Mouse (Mus musculus) thymus, postnatal 10 days (tissue): ENCODE measurements around the gene Fchsd2.
A peak's percentile ranks its signal among the peaks of the same experiment; 100 is the strongest.

Experiments
- DNase-seq, 2 experiments: peaks; one replicate each; pipeline ENCODE4 v3.0.0; 2021; ENCODE audit warnings: low spot score in 2 of 2

Gene Fchsd2

DNA sequence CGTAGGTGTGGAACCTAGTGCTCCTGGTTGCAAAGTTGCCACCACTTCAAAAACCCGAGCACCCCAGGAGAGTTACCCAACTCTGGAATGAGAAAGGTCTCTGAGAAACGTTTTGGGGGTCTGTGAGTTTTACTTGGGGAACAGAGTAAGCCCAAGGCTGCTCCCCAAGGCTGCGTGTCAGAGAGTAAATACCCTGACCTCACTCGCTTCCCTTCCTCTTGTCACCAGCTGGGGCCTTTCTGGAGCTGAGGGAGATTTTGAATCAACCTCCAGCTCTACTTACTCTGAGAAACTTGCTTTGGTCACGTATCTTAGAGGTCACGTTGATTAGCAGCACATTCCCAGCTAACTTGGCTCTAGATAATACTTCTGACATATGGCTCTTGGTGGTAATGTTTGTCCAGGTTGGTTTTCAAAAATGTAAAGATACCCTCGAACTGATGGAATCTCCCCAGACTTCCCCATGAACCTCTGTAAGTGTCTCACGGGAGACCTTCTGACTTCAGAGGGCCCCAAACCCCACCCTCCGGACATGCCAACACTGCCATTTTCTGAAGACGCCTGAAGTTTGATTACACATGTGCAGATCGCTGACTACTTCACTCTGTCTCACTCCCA is 20.4 kb upstream of the Fchsd2 start:
- no peak for DNase-seq

DNA sequence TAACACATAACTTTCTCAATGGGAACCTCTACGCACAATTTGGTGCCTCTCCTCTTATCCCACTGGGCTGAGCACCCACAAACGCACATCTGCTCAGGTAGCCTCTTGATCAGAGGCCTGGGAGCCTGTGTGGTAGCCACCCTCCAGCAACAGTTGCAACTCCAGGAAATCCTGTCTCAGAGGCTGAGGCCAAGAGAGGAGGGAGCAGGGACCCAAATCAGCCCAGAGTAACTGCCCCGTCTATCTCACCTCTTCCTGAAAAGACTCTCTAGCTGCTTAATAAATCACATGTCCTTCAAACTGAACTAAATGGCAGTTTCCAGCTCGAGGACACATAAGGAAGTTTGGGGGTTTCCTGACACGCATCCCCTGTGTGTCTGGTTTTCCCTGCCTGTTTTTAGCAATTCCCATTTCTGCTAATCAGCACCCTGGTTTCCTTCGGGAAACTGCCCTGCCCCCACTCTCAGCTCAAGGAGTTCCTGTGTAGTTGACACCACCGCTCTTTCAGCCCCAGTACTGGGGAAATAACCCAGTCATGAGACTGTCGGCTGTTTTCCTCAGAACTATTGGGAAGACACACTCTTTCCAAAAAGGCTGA is 18.4 kb upstream of the Fchsd2 start:
- DNase-seq, result no peak

DNA sequence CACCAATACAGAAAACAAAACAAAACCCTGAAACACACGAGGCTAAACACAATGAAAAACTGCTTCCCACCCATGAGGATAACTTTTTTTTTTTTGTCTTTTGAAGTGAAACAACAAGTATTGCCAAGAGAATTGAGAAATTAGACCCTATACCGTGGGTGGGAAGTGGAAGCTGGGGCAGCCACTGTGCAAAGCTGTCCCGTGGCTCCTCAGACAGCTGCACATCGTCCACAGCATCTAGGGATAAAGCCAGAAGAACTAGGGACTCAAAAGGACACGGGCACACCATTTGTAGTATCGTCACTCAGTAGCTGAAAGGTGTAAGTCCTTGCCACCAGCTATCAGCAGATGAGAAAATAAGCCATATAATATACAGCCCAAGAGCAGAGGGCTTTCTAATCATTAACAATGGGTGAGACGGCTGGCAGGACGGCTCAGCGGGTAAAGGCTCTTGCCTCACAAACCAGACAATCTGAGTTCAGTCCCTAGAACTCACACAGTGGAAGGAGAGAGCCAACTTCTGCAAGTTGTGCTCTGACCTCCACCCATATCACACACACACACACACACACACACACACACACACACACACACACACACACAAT is 9.0 kb upstream of the Fchsd2 start:
- DNase-seq, result no peak

DNA sequence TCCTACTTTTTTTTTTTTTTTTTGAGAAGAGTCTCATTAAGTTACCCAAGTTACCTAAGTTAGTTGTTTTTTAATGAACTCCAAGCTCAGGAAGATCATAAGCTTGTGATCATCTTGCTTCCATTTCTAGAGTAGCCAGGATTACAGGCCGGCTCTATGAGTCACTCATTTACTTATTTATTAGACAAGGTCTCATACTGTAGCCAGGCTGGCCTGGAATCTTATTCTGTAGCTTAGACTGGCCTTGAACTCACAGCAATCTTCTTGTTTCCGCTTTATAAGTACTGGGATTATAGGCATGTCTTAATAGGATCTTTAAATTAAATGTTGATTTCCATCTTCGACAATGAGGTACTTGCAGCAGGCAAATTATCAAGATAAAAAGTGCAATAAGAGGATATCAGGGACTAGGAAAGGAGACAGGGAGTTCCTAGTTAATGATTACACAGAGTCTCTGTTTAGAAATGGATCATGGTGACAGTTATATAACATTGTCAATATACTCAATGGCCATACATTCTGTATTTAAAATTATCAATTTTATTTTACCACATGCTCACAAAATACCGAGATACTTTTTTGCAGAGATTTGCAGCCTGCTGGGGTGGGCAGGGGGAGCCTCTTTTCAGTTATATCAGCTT is 7.7 kb upstream of the Fchsd2 start:
- DNase-seq, result no peak

DNA sequence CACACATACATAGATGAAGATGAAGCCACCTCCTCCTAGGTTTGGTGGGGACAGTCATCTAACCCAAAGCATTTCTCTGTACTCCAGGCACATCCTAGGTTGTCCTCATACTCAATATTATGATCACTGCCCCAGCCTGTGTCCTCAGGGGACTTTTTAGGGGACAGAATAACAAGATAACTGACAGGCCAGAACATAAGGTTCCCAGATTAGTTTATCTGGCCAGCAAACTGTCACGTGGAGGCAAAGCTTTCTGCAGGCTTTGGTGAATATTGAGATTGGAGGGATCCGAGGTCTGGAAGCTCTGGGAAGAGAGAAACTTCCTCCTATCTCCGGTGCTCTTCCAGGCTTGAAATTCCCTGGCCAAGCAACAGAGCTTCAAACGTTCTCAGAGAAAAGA is 6.9 kb upstream of the Fchsd2 start:
- no peak for DNase-seq

DNA sequence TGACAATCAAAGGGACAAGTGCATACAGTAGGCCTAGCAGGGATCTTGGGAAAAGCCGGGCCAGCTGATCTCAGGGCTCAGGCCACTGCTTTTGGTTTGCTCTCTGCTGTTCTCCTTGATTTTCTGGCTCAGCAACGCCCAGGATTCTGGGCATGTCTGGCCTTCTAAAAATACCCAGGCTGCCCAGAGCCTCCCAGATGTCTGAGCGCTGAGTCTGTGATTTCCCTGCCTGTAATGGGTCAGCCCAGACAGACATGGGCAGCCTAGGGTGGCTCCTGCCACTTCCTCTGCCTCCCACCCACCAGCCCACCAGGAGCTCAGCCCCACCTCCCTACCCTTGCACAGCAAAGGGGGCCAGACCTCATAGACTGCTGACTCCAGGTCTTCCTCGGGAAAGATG is 4.0 kb upstream of the Fchsd2 start:
- no peak for DNase-seq

DNA sequence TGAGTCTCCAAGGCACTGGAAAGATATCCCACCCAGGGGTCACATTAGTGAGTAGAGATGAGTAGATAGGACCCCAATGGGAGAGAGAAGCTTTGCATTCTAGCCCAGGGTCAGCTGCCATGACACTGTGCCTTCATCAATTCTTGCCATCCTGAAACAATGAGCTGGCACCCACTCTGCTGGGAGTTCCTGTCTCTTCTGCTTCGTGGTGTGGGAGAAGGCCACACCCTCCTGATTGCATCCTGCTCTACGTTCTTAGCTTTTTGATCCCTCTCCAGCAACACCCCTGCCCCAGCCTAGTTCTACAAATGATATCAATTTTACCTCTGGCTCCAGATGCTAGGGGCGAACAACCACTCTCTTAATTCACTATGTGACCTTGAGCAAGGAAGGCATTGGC is 3.4 kb upstream of the Fchsd2 start:
- DNase-seq, result no peak

DNA sequence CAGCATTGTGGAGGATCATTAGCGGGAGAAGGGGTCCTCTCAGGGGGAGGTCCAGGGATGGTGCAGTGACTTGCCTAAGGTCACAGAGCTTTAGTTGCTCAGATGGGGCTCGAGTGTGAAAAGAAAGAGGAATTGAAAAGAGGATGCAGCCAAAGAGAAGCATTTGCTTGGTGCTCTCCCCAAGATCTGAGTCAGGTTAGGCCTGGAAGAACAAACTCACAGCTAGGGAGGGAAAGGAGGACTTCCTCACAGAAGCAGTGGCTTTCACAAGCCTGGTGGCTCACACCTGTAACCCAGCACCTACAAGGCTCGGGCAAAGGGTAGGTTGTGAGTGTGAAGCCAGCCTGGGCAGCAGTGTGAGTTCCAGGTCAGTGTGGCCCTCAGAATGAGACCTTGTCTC is 568 bp downstream of the Fchsd2 start:
- DNase-seq, result peak in 1 of 2 experiments; percentile 29

DNA sequence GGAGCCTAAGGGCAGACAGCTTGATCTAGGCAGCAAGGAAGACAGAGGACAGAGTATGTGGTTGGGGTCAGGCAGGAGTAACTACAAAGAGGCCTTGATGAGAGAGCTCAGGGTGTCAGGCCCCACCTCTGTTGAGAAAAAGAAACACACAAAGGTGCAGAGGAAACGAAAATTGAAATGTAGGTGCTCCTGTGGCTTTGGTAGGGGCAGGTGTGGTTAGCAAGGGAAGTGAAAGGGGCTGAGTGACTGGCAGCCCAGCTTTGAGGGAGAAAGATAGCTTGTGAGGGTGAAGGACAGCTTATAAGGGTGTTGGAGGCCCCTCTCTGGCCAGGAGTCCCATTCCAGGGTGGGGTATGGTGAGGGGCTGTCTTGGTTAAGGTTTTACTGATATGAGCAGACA is 2.1 kb downstream of the Fchsd2 start:
- DNase-seq, result peak; percentile 43 to 61

DNA sequence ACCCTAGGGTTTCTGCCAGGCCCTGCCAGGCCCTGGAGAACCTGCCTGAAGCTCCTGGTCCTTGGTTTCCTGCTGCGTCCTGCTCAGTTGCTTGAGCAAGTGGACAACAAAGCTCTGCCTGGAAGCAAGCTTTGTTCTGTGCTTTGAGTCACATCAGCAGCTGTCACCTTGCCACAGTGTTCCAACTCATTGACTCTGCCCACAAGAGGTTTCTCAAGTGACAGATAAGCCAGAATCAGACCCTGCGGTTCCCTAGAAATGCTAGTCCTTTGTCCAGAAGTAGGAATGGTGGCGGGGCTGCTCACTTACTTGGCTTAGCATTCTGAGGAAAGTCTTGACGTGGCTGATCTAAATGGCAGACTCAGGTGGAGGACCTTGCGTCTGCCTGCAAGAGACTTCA is 2.9 kb downstream of the Fchsd2 start:
- DNase-seq, result no peak

DNA sequence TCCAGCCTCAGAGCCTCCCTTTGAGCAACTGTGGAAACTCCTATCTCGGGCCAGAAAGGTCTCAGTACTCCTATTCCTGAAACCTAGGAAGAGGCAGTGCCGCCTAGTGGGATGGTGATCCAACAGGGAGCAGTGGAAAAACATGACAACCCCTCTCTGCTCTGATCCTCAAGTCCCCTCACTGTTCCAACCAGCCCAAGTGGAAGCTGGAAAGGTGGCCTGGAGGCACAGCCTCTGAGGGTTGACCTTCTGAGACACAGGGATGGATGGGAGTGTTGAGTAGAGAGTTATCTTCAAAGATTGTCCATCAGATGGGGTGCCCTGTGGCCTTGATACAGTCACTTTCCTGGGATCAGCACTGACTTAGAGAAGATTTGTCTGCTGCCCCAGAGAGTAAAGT is 3.9 kb downstream of the Fchsd2 start:
- DNase-seq, result no peak

DNA sequence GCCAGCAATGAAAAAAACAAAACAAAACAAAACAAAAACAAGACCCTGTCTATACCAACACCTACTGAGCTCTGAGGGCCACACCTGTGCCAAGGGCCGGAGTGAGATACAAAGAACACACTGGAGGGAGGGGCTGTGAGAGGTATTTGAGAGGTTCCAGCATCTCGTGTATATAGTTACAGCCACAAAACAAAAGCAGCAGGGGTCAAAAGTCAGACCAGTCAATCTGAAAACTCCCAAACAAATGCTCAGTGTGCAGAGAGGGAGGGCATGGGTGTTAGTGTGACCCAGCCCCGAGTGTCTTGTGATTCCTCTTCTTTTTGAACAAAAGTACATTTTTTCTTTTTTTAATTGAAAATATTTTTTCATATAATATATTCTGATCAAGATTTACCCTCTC is 4.4 kb downstream of the Fchsd2 start:
- DNase-seq, result no peak

DNA sequence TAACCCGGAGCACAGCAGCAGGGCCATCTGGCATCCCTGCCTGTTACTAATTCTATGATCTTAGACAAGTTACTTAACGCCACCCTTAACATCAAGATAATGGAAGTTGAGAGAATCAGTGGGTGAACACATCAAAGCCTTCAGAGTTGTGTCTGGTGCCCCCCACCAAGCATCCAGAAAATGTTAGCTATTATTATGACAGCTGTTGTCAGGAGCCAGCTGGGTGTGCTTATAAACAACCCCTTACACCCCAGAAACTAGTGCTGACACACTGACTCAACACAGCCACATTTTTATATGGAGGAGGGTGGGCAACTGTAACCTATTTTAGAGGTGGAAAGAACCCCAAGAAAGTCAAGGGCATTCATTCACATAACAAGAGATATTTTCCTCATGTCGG is 7.3 kb downstream of the Fchsd2 start:
- DNase-seq, result no peak

DNA sequence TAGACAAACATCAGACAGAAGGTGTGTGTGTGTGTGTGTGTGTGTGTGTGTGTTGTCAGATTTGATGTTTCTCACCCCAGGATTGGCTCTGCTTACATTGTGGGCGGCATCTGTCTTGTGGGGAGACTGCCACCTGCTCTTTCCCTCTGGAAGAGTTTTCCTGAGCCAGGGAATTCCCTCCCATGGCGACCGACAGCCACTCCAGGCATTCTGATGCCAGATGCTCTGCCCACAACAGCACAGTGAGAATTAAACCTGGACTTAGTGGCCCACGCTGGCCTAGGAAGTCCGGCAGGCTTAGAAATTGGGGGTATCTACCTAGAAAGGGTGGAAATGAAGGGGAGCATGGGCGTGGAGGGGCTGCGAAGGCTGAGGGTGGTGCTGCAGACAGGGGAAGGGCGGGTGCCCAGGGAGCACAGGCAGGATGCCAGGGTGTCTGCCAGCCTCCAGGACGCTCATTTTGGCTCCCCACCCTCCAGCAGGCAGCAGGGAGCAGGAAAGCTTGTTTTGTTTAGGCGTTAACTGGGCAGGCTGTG is 8.6 kb downstream of the Fchsd2 start:
- no peak for DNase-seq

DNA sequence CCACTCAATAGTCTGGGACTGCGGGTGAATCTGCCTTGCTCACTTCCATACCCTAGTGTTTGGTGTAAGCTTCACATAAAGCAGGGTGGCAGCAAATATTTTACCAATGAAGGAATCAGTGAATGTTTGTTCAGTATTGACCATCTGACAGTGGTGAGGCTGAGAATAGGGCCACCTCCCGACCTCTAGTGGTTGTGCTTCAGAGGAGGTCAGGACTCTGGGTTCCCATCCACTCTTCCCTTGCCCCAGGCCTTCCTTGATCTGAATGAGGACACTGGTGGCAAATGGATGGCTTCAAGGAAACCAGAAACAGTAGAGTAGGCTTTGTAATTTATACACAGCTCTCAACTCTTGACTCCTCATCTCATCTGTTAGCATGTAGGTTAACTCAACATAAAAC is 14.0 kb downstream of the Fchsd2 start:
- no peak for DNase-seq

DNA sequence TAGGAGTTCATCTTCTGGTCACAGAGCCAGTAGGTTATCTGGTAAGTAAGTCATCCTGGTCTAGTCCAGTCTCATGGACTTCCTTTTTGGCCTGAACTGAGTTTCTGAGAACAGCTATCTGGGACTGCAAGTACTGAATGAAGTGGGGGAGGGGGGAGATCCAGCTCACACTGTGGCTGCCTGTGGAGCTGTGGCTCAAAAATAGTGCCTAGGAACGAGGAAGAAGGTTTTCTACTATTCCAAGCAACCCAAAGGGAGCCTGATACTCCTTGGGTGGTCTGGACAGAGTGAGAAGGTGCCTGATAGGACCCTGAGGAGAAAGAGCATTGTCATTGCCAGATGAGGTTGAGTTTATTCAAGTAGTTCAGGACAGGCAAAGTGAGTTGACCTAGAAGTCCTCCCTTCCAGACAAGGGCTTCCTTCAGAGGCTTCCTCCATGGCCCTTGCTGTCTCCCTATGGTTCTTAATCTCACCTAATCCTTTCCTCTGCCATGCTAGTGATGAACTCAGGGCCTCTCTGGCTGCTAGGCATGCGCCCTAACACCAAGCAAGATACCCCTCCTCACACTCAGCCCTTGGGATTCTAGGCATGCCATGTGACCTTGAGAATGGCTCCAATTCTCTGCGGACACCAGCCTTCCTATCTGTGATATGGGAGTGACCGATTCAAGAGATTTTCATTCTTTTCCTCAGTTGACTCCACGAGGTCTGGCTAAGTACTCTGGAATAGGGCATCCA is 14.6 kb downstream of the Fchsd2 start:
- DNase-seq, result peak in 1 of 2 experiments; percentile 10

DNA sequence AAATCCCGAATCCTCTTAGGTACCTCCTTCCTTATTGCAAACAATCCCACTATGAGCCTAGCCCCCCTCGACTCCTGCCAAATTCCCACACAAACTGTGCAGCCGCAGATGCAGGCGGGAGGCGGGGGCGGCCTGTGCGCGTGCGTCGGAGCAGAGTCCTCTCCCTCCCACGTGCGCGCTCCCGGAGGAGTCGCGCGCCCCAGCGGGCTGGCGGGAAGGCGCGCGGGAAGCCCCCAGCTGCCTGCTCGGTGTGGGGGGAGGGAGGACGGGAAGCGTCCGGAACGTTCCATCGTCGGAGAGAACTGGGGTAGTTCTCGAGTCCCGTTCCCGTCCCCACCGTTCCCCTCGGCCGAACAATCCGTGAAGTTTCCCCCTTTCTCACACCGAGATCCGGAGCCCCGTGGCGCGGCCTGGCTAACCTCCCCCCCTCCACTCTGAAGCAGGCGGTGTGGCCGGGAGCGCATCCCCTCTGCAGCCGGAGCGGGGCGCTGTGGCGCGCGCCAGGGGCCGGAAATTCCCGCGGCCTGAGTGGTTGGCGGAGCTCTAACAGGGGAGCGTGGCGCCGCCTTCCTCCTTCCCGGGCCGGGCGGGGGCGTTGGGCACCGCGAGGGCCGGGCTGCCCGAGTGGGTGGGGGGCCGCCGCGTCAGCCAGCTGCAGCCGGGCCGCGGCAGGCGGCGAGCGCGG is 15.4 kb downstream of the Fchsd2 start:
- peak; percentile 98 to 99 for DNase-seq

DNA sequence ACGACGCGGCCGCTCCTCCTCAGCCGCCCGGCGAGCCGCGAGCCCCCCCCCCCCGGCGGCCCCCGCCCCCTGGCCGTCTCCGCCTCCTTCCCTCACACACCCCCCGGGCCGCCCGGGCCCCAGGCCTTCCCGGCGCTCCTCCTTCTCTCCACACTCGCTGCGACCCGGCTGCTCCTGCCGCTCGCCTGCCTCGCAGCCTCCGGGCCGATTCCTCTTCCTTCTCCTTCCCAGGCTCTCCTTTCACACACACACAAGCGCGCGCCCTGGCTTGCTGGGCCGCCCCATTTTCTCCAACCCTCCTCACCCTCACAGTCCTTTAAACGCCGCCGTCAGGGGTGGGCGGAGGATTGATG is 16.0 kb downstream of the Fchsd2 start:
- DNase-seq, result peak; percentile 55 to 63

DNA sequence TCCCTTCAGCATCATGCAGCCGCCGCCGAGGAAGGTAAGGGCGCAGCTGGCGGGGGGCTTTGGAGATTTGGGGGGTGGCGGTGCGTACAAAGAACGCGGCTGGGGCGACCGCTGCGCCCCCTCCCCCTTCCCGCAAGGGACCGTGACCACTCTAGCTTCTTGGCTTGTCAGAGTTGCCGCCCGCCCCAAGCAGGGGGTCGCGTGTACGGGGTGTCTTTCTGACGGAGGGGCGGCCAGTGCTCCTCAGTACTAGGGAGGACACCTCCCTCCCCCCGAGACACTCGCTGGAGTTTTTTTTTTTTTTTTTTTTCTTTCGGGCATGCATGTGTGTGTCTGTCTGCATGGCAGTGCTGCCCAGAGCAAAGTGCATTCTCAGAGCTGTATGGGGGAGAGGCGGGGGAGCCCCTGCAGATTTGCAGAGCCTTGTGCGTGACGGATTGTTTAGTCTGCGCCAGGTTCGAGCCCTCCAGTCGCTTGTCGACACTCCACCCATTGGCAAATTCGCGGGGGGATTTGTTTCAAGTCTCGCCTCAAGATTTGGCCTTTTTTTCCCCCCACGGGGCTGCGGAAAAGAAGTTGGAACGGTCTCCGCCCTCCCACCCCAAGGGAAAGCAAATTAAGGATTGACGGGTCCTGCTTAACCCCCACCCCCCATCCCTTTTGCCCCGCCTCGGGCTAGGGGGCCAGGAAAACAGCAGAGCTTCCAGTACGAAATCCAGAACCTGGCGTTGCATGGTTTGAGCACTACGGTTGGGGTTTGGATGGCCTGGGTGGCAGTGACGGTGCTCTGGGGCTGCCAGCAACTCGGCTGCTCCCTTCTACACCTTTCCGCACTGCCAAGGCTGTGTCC is 16.6 kb downstream of the Fchsd2 start:
- DNase-seq, result peak; percentile 25 to 56

DNA sequence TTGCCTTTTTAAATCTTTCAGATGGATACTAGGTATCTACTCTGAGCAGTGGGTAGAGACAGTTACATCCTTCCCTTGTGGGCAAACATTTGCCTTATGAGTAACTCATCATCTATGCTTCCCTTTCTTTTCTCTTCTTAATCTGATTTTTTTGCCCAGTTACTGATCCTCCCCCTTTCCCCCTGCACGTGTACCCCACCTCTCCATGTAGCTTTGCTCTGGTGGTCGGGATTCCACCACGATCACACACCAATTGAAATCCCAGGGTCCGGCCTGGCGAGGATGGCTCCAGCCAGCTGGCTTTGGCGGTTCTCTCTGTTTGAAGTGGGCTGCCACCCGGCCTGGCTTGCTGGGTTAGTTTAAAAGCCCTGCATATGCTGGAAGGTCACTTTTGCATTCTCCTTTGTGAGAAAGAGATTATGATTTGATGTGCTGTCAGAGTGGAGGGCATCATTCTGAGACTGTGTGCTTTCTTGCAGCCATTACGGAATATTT is 17.2 kb downstream of the Fchsd2 start:
- DNase-seq, result no peak

DNA sequence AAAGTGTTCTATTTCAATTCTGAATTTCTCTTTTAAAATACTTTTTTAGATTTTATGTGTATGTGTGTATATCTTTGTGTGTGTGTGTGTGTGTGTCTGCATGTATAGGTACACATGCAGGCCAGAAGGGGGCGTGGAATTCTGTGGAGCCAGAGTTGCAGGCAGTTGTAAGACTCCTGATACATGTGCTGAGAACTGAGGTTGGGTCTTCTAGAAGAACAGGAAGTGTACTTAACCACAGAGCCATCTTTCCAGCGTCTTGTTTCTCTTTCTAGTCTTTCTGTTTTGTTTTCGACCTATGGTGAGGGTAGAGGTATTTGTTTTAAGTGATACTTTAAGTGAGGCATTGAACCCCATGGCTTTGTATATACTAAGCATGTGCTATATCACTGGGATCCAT is 20.7 kb downstream of the Fchsd2 start:
- no peak for DNase-seq
